Mouse (Mus musculus) heart, adult 10 weeks (tissue): ENCODE results near the gene Krtap19-4. TPM values are rescaled to one million over a fixed set of nuclear protein-coding genes. Genes with fewer than 3 reads are reported as not detected.

Experiments
- polyA plus RNA-seq: library from polyadenylated mRNA; stranded (reverse); fragments of 350-450 nt; fragmentation: Illumina TruSeq; extraction: RNeasy Lipid Tissue Mini Kit (QIAGEN cat#74804); gene quantifications from one replicate; pipeline ENCODE4 v1.2.3, GENCODE M21; 2014; ENCODE audit warnings: low read depth, low replicate concordance

The Krtap19-4 gene
- polyA plus RNA-seq: not detected

DNA sequence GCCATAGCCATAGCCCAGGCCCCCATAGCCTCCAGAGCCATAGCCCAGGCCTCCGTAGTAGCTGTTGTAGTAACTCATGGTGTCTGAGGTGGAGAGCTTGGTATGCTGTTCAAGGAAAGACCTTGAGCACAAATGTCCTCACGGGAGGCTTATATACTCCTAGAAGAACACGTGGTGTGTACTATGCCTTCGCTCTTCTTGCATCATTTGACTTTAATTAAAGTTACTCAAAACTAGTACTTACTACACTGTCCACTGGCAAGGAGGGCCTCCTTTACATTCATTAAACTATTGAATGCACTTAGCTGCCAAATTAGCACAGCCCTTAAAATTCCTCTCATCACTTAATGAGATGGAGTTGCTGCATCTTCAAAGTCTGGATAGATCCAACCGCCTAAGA is at the start of gene Krtap19-4:
Krtap19-4 (minus strand) TSS at position 101 of the 400 bp plus-strand sequence.

GRCm38 (mm10) chr16:88932165-88932564 is 47.3 kb upstream of the Krtap19-4 start, which contains the start of gene Krtap19-9b:
Gene Krtap19-9b, minus strand, starts transcription at chr16:88932265.

DNA sequence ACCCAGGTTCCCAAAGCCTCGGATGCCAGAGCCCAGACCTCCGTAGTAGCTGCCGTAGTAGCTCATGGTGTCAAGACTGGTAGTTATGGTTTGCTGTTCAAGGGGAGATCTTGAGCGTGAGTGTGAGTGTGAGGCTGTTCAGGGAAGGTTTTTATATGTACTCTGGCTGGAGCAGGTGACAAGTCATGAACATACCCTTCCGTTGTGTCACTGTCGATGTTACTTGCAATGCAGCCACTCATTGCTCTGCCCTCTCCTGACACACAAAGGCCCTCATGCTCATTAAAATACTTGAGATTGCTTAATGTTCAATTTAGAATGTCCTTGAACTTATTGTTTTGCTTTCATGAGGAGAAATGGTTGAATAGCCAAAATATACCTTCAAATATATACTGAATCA is 11.5 kb upstream of the Krtap19-4 start, which contains the start of gene Krtap19-5:
Krtap19-5 (minus strand) TSS at position 101 of the 400 bp plus-strand sequence.

GRCm38 (mm10) chr16:88877938-88878337 is 7.0 kb downstream of the Krtap19-4 start, which contains the start of gene Krtap19-3:
Gene Krtap19-3, minus strand, starts transcription at chr16:88878038.

DNA sequence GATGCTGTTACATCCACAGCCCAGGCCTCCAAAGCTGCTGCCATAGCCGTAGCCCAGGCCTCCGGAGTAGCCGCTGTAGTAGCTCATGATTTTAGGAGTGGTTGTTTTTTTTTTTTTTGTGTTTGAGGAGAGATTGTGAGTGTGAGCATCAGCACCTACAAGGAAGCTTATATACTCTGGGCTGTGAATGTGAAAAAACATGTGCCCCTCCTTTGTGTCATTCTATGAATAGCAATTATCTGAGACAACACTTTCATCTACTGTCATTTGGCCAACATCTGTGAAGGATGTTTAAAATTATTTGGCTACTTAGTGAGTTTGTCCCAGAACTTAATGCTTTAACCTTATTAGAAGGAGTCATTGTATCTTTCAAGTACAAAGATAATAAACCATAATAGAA is 10.7 kb downstream of the Krtap19-4 start, which contains the start of gene Krtap19-2:
Krtap19-2 (minus strand) TSS at position 101 of the 400 bp plus-strand sequence.

DNA sequence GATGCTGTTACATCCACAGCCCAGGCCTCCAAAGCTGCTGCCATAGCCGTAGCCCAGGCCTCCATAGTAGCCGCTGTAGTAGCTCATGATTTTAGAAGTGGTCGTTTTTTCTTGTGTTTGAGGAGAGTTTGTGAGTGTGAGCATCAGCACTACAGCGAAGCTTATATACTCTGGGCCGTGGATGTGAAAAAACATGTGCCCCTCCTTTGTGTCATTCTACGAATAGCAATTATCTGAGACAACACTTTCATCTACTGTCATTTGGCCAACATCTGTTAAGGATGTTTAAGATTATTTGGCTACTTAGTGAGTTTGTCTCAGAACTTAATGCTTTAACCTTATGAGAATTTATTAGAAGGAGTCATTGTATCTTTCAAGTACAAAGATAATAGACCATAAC is 15.6 kb downstream of the Krtap19-4 start, which contains the start of gene Krtap19-1:
Krtap19-1 (minus strand) TSS at position 101 of the 400 bp plus-strand sequence.

Other genes with a start within 250 kb of the Krtap19-4 start
- gene Krtap26-1, start 237.3 kb downstream of the Krtap19-4 start, polyA plus RNA-seq: not detected
- gene Krtap27-1, start 213.4 kb downstream of the Krtap19-4 start, polyA plus RNA-seq: not detected
- not detected for gene 2310061N02Rik, start 177.1 kb downstream of the Krtap19-4 start, polyA plus RNA-seq
- not detected for gene Krtap13-1, start 156.2 kb downstream of the Krtap19-4 start, polyA plus RNA-seq
- not detected for gene Krtap13, start 133.5 kb downstream of the Krtap19-4 start, polyA plus RNA-seq
- not detected for gene 2310034C09Rik, start 126.2 kb downstream of the Krtap19-4 start, polyA plus RNA-seq
- not detected for gene 2310057N15Rik, start 110.9 kb downstream of the Krtap19-4 start, polyA plus RNA-seq
- gene Gm5965, start 107.2 kb downstream of the Krtap19-4 start, polyA plus RNA-seq: not detected
- not detected for gene Gm20741, start 72.9 kb downstream of the Krtap19-4 start, polyA plus RNA-seq
- not detected for gene Krtap15, start 64.9 kb downstream of the Krtap19-4 start, polyA plus RNA-seq
- gene Krtap14, start 58.9 kb downstream of the Krtap19-4 start, polyA plus RNA-seq: not detected
- gene Krtap19-1, start 15.7 kb downstream of the Krtap19-4 start, polyA plus RNA-seq: not detected
- gene Krtap19-2, start 10.8 kb downstream of the Krtap19-4 start, polyA plus RNA-seq: not detected
- not detected for gene Krtap19-3, start 7.1 kb downstream of the Krtap19-4 start, polyA plus RNA-seq
- not detected for gene Krtap19-5, start 11.4 kb upstream of the Krtap19-4 start, polyA plus RNA-seq
- gene Krtap19-9b, start 47.2 kb upstream of the Krtap19-4 start, polyA plus RNA-seq: not detected
- gene Krtap16-3, start 77.8 kb upstream of the Krtap19-4 start, polyA plus RNA-seq: not detected
- gene Krtap22-2, start 125.7 kb upstream of the Krtap19-4 start, polyA plus RNA-seq: not detected
- gene Gm10229, start 130.2 kb upstream of the Krtap19-4 start, polyA plus RNA-seq: not detected
- gene Krtap6-1, start 146.6 kb upstream of the Krtap19-4 start, polyA plus RNA-seq: not detected
- not detected for gene Gm10228, start 156.4 kb upstream of the Krtap19-4 start, polyA plus RNA-seq
- not detected for gene Krtap6-5, start 162.8 kb upstream of the Krtap19-4 start, polyA plus RNA-seq
- gene 1110025L11Rik, start 178.9 kb upstream of the Krtap19-4 start, polyA plus RNA-seq: not detected
- gene Krtap6-3, start 198.9 kb upstream of the Krtap19-4 start, polyA plus RNA-seq: not detected